Mouse (Mus musculus): ENCODE measurements around the gene Qprt. TPM values are rescaled to one million over a fixed set of nuclear protein-coding genes. Genes with fewer than 3 reads are reported as not detected.

The Qprt gene
- polyA plus RNA-seq, 1 experiment, result 1.5 TPM

DNA sequence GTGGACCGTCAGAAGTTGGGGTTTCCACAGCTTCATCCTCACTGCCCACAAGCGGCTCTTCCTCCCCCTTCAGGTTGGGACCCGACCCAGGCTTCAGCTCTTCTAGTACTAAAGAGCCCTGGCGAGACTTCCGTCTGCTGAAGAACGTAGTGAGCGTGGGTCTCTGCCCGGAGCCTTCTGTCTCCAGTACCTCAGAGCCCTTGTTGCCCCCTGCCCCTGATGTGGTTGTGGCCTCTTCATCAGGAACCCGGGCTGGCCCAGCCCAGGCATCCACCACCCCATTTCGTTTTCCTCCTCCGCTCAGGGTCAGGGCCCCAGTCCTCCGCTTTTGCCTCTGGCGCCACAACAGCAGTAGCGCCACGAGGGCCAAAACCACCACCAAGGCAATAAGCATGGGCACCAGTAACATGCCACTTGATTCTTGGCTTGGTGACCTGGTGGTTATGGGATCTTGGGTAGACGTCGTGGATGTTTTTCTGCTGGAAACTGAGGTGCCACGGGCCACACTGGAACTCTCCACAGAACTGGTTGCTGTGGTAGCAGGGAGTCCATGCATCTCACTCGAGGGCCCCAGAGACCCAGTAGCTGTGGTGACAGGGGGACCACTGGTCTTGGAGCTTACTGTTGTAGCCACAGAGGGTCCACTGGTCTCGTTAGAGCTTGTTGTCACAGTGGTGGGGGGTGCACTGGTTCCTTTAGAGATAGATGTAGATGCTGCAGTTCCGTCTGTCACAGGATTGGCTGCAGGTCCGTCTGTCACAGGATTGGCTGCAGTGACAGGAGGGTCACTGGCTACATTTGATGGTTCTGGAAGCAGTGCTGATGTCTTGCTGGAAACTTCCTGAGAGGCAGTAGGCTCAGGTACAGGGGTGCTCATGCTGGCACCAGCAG is 14.4 kb upstream of the Qprt start:
- WGBS, result 79% methylated on average over 22 of the region's 22 CpGs
- DNase-seq (ENCODE audit: low read depth, low spot score), result no peak

DNA sequence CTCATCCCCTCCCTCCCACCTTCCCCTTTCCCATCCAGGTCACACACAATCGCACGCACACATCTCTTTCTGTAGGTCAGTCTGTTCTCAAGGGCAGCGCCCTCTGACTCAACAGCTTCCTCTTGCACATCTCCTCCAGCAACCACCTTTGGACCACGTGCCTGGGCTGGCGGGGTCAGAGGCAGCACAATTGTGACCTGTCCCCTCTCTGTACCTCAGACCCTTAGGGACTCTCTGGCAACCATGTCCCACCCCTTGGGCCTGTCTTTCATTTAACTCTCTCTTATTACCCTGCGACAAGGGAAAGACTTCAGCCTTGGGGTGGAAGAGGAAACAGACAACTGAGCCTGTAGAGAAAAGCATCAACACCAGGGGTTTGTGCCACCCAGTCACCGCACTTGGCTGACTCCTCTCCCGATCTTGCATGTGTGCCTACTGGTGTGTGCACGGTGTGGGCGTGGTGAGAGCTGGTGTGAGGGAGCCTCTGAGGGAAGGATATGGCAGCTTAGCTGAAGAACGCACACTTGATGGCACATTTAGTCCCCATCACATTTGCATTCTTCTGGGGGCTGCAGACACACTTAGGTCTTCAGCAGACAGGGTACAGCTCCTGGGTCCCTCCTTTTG is 12.9 kb upstream of the Qprt start:
- DNase-seq (ENCODE audit: low read depth, low spot score), result no peak
- WGBS, result 58% methylated on average over 11 of the region's 11 CpGs

DNA sequence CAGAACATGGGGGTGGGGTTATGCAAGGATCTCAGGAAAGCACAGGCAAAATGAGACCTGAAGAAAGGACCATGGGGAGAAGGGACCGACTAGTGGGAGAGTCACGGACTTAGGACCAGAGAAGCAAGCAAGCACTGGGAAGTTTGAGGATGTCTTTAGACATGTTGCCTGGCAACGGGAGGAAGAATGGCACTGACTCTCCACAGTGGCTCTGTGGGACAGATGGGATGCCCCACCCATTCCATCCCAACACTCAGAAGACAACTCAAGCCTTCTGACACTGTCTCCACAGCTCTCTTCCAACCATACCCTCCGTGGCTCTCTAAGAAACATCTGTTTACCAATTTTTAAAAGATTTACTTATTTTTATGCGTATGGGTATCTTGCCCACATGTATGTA is 11.1 kb upstream of the Qprt start:
- 66% methylated on average over 5 of the region's 5 CpGs for WGBS

DNA sequence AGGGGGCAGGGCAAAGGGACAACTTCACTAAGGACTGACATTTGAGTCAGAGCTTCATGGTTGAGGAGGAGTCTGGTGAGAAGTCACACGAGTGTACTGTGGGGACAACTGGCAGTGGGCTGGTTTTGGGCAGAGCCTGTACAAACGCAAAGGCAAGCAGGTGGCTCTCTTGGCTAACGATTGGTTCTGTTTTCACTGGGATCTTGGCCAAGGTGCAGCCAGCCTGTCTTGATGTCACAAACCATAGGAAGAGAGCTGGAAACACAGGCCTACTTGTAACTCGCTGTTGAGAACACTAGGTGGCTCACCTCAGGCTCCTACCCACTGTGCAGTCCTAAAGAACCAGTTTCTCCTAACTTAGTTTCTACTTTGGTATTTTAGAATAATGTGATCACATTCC is 7.6 kb upstream of the Qprt start:
- 1% methylated on average over 4 of the region's 4 CpGs for WGBS
- no peak for DNase-seq (ENCODE audit: low read depth, low spot score)

More for the DNA sequence above, 11.1 kb upstream of the Qprt start:
- no peak for DNase-seq (ENCODE audit: low read depth, low spot score)

DNA sequence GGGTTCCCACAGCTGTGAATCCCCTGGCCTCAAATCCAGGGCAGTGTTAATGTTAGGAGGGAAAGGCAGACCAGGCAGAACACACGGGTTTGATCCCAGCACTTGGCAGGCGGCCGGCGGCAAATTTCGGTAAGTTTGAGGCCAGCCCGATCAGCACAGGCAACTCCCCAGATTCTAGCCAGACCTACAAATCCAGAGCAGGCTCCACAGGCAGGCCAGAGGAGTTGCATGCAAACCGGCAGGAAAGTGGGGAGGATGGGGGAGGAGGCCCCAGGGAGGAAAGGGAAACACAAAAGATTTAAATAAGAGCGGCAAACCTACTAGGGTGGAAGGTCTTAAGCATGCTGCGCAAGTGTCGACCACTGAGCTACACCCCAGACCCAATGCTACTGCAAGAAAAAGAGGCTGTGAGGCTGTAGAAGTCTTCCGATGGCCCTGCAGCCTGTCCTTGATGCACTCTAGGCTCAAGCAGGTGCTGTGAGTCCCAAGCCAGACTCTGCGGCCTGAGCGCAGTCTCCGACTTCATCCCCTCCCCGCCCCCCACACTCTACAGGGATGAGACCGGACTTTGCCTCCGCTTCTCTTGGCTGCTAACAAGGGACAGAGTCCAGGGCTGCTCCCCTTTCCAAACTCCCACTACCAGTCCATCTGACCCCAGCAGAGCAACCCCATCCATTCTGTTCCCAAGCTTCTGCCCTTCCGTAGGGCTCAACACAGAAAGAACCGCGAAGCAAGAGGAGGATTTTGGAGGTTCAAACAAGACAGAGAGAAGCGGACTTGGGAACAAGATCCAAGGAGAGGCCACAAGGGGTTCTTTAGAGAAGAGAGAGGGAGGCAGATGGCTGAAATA is 740 bp downstream of the Qprt start:
- no peak for DNase-seq (ENCODE audit: low read depth, low spot score)
- WGBS, result 46% methylated on average over 21 of the region's 21 CpGs

DNA sequence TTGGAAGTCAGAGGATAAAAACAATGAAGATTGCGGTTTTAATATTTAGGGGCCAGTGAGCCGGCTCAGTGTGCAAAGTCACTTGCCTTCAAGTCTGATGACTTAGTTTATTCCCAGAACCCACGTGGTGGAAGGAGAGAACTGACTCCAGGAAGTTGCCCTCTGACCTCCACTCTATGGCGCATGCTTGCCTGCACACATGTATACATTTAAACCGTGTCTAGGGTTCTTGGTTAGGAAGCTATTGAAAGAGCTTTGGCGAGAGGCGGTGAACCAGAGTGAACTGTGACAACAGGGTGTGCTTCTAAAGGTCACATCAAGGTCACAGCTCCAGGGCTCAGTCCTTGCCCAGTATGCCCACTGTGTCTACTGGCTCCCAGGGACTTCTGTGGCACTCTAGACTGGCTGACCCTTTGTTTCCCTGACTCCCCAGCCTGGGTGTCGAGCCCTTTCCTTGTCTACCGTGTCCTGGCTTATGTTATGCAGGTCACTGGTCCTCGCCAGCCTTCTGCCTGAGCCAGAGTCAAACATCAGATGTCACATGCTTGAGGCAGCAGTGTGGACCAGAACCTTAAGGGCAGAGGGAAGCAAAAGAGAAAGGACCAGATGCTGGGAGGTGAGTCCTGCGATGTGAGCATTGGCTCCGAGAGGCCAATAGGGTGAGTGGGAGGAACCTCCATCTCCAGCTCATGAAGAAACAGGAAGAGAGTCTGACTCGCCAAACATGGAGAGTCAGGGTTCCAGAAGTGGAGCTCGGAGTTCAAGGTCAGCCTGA is 3.2 kb downstream of the Qprt start:
- 63% methylated on average over 14 of the region's 14 CpGs for WGBS
- no peak for DNase-seq (ENCODE audit: low read depth, low spot score)

DNA sequence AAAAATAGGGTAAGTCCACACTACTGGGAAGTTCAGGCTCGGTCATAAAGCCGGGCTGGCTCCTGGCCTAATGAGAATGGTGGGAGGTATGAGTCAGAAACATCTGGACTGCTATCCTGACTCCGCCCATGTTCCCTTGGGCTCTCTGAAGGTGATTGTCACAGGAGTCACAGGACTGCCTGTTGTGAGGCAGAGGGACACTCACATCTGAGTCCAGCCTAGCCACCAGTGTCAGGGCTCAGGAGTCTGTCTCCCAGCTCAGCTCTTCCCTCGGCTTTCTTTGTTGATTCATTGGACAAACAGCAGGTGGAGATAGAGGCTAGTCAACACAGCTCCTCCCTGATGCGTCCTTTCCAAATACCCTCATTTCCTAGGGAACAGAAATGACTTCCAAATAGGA is 4.1 kb downstream of the Qprt start:
- WGBS, result 8% methylated on average over 5 of the region's 5 CpGs
- peak; percentile 76 for DNase-seq (ENCODE audit: low read depth, low spot score)

DNA sequence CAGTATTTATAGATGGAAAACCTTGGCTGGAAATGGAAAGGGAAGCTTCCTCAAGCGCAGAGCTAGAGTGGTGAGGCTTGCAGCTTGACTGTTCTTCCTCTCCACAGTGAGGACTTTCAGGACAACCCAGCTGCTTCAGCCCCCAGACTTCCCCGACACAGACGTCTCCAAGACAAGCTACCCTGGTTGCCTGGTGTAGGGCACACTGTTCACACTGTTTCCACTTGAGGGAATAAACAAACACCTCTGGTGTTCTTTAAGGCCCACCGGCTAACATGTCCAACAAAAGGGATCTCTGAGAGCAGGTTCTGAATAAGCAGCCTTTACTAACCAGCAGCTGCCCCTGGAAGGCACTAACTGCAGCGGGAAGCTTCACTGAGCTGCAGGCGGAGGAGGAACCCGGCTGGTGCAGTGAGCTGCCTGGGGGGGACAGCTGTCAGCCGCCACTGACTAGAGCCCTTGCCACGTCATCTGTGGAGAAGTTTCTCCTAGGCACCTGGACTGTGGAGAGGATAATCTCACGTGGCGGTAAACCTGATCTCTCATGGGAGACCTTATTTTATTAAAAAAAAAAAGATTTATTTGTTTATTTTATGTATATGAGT is 5.6 kb downstream of the Qprt start:
- WGBS, result 73% methylated on average over 11 of the region's 11 CpGs

DNA sequence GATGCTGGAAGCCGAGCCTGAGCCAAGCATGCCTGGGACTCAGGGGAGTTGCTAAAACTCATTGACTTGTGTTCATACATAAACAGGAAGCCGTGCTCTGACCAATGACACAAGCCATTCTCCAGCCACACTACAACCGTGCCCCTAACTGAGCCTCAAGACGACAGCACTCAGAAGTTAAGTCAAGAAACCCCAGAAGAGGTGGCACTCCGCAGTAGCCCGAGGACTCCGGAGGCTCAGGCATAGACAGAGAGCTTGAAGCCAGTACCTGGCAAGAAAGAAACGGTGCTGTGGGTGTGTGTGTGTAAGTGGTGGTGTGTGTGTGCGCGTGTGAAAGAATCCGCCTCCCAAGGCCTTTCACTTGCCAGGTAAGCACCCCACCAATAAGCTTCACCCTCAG is 7.1 kb downstream of the Qprt start:
- 84% methylated on average over 11 of the region's 11 CpGs for WGBS
- no peak for DNase-seq (ENCODE audit: low read depth, low spot score)

More for the DNA sequence above, 5.6 kb downstream of the Qprt start:
- DNase-seq (ENCODE audit: low read depth, low spot score), result no peak

DNA sequence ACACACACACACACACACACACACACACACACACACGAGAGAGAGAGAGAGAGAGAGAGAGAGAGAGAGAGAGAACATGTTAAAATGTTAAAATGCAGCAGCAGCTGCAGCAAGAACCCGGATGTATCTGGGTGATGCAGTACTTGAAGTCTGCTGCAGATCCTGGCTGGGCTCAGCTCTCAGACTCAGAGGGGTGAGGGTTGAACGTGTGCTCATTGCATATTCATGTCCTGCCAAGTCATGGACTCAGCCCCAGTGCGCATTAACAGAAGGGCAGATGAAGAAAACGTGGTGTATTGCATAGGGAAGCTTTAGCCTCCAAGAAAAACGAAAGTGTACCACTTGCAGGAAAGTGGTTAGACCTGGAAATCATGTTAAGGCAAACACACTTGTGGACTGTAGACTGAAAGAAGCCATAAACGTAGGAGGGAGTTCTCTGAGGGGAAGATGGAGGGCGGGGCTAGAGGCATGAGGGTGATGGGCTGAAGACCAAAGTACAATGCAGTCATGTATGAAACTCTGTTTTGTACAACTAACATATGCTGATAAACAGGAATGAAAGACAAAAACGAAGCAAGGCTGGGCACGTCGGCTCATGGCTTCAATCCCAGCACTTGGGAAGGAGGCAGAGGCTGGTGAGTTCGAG is 8.3 kb downstream of the Qprt start:
- WGBS, result 16% methylated on average over 12 of the region's 12 CpGs

DNA sequence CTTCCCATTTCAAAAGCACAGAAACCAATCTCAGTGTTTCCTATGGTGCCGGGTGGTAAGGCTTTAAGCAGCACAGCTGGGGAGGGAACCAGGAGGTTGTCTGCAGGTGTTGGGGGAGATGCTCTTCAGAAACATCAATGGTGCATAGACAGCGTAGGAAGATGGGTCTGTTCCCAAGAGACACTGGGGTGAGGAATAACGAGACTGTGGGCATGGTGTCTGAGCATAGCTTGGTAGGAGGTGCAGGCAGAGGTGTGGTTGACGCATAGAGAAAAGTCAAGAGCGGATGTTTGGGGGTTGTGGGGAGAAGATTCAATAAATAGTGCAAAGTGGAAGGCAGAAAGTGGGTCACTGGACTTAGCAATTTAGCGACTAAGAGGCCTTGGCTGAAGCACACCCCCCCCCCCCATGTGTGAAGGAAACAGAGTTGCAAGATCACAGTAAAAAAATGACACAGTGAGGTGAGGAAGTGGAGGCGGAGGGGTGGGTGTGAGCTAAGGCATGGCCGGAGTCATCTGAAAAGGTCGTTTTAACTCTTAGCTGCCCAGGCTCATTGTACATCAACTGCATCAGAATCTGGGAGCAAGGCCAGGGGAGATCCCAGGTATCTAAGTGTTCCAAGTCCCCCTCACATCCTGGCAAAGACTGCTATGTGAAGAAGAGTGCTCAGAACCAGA is 9.0 kb downstream of the Qprt start:
- no peak for DNase-seq (ENCODE audit: low read depth, low spot score)
- 41% methylated on average over 9 of the region's 9 CpGs for WGBS

More for the DNA sequence above, 8.3 kb downstream of the Qprt start:
- DNase-seq (ENCODE audit: low read depth, low spot score), result no peak

DNA sequence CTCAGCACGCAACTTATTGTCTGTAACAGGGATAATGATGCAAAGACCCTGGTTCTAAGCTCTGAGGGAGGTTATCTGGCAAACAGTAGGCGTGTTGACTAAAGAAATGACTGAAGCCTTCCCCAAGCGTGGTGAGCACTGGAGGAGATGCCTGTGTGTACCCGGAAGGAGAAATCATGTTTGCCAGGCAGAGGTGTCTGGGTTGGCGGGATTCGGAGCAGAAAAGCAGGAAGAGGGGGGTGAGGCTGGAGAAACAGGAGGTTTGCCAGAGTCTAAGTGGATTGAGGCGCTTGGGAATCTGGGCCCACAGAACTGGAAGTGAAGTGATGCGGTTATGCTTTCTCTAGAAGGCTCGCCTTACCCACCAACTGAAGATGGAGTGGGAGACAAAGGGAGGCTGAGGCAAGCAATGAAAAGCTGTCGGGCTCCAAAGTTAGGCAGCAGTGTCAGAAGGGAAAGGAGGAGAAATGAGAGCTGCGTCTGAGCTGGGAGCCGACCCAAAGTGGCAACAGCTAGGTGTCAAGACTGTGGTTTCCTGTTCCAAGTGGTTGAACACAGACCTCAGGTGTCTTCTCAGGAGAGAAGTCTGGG is 9.7 kb downstream of the Qprt start:
- 80% methylated on average over 12 of the region's 12 CpGs for WGBS
- DNase-seq (ENCODE audit: low read depth, low spot score), result no peak

DNA sequence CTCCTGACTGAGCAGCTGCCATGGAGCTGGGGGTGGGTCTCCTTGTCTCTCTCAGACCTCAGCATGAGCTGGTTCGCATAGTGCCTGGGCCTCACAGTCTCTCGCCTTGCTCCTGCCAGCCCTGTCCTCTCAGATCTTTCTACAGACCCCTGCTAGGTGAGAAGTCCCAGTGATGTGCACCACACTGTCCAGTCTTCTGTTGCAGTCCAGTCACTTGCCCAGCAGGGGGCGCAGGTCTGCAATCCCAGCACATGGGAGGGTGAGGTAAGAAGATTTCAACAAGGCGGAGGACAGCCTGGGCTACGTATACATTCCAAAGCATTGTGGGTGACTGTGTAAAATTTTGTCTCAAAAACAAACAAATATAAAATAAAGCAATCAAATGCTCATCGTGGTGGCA is 10.6 kb downstream of the Qprt start:
- DNase-seq (ENCODE audit: low read depth, low spot score), result no peak
- WGBS, result 36% methylated on average over 6 of the region's 6 CpGs

DNA sequence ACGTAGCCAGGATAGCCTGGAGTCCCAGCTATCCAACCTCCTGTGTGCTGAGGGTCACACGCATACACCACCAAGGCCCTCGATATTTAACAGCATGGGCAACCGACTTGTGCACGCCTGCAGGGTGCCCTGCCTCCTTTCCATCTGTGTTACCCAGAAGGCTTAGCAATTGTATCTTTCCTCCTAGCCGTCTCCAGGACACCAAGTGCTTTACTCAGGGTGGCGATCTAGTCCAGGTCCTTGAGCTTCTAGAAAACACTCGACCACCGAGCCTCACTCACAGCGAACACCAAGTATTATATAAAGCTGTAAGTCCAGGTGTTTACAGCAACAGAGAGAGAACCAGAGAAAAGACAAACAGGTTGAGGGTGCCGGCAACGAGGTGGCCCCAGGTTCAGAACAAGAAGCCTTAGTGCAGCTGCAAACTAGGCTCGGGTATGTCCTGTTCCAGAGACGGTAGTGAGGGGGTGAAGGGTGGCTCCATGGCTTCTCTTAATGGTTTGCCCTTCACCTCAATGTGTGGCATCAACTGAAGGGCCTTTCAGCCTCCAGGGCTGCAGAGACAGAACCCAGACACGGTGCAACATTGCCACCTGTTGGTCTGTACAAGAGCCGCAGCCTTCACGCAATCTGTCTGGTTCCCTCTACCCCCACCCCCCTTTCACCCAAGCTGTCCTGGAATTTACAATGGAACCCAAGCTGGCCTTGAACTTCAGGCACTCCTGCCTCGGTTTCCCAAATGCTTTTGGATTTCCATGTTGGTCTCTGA is 11.6 kb downstream of the Qprt start:
- WGBS, result 38% methylated on average over 18 of the region's 18 CpGs
- no peak for DNase-seq (ENCODE audit: low read depth, low spot score)

DNA sequence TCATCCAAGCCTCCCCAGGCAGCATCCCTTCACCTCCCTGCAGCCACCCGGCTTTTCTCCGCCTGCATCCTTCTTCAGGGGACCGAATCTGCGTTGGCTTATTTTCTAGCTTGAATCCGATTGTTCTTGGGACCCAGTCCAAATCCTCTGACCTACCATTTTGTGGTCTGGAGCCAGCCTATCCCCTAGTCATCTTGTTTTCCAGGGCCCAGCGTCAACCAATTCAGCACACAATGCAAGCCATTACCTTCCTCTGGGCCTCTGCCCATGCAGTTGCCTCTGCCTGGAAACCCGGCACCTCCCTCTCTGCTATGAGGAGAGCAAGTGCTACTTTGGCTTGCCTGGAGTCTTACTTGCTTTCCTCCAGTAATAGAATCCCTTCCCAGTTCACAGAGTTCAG is 16.5 kb downstream of the Qprt start:
- no peak for DNase-seq (ENCODE audit: low read depth, low spot score)
- 74% methylated on average over 7 of the region's 7 CpGs for WGBS

DNA sequence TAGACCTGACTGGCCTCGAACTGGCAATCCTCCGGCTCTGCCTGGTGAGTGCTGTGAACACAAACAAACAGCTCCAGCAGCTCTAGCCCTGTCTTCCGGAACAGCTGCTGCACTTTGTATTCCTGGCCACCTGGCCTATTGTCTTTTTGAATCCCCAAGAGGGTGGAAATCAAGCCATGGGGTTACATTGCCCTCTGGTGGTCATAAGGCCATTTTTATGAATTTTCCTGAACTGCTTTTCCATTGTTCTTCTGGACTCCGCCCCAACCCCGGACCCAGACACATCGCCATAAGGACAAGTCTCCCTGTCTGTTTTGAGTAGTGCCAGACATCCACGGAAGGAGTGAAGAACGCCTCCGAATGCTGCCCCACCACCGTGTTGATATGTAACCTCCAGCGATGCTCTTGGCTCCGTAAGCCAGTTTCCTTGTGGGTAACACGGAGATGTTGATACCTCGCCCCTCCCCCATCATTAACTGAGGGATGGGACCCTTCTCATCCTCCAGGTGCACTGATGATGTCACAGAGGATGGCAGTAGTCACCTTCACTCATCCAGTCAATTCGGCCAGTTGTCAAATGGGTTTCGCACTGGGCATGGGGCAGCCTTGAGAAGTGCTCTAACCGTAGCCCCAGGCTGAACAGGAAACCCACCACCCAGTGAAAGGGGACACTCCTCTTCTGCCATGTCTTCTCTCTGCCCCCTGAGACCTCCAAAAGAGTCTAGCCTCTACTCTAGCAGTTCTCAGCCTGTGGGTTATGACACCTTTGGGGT is 17.3 kb downstream of the Qprt start:
- peak; percentile 86 for DNase-seq (ENCODE audit: low read depth, low spot score)
- WGBS, result 18% methylated on average over 17 of the region's 17 CpGs

All from large intestine, adult 2 months (tissue).